Mouse (Mus musculus): ENCODE data around the gene Paqr7. TPM values are rescaled to one million over a fixed set of nuclear protein-coding genes. Genes with fewer than 3 reads are reported as not detected.

The Paqr7 gene
- polyA plus RNA-seq, 1 experiment from 2014 or later: 7.8 TPM

DNA sequence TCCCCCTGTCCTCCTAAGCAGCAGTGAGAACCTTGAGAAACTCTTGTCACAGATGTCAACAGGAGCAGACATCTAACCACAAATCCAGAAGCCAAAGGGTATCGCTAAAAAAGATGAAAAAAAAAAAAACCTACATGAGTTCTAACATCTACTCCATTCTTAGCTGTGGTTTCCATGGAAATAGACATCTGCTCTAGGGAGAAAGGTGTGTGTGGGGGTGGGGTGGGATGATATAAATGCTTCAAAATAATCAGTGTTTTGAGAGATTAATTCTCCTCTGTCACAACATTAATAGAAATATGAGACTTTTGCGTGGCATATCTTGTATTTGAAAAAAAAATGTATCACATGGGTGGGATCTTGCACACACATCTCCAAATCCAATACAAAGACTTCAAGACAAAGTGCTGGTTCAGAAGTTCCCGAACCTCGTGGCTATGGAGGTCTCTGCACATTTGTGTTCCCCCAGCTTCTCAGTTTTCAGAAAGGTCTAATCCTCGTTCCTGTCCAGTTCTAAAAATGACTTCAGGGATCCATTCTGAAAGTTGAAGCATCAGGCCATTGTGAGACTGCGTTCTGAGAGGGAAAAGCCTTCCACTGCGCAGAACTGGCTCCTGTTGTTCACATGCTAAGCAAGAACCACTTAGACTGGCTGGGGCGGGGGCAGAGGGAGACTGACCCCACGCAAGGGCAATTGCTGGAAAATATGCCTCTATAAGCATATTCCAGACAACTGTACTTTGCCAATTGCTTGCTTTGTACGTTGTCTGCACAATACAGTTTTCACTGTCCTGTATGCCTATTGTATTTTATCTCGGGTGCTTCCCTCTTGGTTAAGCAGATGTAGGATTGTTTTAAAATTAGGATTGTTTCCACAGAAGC lies 29.9 kb upstream of the Paqr7 start:
- no peak for DNase-seq (ENCODE audit: low spot score)
- Histone ChIP-seq H3K36me3 (peaks cover 12% of the 10 kb centered on the region), H3K9me3 (no peaks in the 10 kb centered on the region), H3K27ac (peak overlapping the region; percentile 98), H3K27me3 (ENCODE audit: insufficient read depth, poor library complexity, severe bottlenecking) (no peaks in the 10 kb centered on the region), H3K4me3 (peak overlapping the region; percentile 97), H3K4me1 (peaks cover 20% of the 10 kb centered on the region)
- 69% methylated on average over 11 of the region's 11 CpGs for WGBS

DNA sequence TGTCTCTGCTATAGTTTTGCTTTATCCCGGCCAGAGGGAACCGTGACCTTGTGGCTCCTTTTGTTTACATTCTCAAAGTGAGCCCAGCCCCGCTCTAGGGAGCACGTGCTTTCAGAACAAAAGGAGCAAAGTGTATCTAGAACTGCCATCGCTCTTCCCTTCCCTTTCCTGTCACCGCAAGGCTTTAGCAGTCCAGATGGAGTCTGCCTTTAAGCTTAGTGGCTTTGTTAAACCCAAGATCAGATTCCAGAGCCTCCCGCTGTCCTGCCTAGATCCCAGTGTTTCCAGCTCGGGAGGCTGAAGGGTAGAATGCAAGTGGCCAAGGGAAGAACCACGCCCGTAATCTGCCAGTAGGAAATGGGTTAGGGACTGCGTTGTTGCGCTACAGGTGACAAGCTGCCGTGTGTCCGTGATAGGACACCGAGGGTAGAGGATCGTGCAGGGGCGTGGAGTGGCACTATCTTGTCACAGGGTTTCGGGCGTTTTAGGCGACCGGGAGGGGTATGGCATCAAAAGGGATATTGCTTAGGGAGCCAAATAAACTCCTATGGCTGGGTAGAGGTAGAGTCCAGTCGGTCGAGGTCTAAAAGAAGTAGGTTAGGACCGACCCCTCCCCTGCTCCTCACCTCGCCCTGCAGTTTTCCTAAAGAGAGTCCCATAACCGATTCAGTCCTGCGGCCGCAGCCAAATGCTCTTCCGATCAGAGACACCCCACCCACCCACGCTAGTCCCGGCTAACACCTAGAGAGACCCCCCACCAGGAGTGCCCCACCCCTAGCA lies 28.9 kb upstream of the Paqr7 start:
- H3K36me3 ChIP-seq: peaks cover 22% of the 10 kb centered on the region
- no peaks in the 10 kb centered on the region for H3K27me3 ChIP-seq (ENCODE audit: insufficient read depth, poor library complexity, severe bottlenecking)
- peaks cover 20% of the 10 kb centered on the region for H3K4me1 ChIP-seq
- H3K4me3 ChIP-seq: peak overlapping the region; percentile 97
- no peak for DNase-seq (ENCODE audit: low spot score)
- no peaks in the 10 kb centered on the region for H3K9me3 ChIP-seq
- H3K27ac ChIP-seq: peak overlapping the region; percentile 98
- WGBS: under 1% methylated on average over 31 of the region's 31 CpGs

DNA sequence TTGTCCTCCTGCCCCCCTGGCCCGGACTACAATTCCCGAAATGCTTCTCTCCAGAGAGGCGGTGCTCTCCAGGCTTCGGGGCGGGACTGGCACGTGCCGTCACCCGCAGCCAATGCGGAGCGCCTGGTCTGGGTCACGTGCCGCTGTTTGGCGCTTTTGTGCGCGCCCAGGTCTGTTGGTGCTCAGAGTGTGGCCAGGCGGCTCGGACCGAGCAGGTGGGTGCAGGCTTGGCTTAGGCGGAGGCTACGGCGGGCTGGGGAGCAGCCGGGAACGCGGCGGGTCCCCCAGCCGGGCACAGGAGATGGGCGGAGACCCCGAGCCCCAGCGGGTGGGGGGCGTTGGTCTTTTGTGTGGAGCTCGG lies 28.3 kb upstream of the Paqr7 start, which contains the start of gene Stmn1:
Stmn1 (plus strand) TSS at position 106 of the 361 bp plus-strand sequence.
- peaks cover 20% of the 10 kb centered on the region for H3K4me1 ChIP-seq
- peak; percentile 99 for DNase-seq (ENCODE audit: low spot score)
- peak within 1 kb of the TSS; percentile 97 for H3K4me3 ChIP-seq
- H3K27me3 ChIP-seq (ENCODE audit: insufficient read depth, poor library complexity, severe bottlenecking): no peaks in the 10 kb centered on the region
- WGBS: under 1% methylated on average over 30 of the region's 31 CpGs
- H3K36me3 ChIP-seq: peaks cover 28% of the 10 kb centered on the region
- peak within 1 kb of the TSS; percentile 98 for H3K27ac ChIP-seq
- H3K9me3 ChIP-seq: no peaks in the 10 kb centered on the region

DNA sequence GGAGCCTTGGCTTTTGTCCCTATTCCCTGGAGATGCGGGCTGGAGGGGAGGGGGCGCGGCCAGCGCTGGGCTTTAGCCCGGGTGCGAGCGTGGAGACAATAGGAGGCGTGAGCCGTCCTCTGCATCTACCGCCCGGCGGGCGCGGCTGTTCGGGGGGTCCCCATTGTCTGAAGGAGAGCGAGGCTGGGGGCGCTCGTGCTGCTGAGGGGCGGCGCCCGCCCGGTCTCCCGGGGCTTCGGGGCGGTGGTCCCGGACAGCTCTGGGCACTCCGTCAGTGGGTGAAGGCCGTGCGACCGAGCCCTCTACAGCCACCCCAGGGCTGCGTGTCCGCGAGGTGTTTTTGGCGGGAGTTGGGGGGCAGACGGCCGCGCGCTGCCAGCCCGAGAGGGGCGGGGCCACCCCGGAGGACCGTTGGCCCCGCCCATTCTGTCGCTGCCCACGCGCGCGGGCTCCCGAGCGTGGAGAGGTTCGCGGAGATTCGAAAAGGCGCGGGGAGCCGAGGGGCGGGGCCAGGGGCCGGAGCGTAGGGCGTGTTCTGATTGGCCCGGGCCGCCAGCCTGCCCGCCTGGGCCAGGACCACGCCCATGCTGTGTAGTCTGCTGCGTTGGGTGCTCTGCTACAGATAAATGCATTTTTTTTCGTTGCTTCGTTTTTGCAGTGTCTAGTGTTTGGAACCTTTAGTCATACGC lies 27.8 kb upstream of the Paqr7 start:
- no peaks in the 10 kb centered on the region for H3K27me3 ChIP-seq (ENCODE audit: insufficient read depth, poor library complexity, severe bottlenecking)
- peak overlapping the region; percentile 97 for H3K4me3 ChIP-seq
- peaks cover 20% of the 10 kb centered on the region for H3K4me1 ChIP-seq
- no peaks in the 10 kb centered on the region for H3K9me3 ChIP-seq
- DNase-seq (ENCODE audit: low spot score): peak; percentile 95
- peak overlapping the region; percentile 98 for H3K27ac ChIP-seq
- under 1% methylated on average over 67 of the region's 68 CpGs for WGBS
- H3K36me3 ChIP-seq: peaks cover 29% of the 10 kb centered on the region

DNA sequence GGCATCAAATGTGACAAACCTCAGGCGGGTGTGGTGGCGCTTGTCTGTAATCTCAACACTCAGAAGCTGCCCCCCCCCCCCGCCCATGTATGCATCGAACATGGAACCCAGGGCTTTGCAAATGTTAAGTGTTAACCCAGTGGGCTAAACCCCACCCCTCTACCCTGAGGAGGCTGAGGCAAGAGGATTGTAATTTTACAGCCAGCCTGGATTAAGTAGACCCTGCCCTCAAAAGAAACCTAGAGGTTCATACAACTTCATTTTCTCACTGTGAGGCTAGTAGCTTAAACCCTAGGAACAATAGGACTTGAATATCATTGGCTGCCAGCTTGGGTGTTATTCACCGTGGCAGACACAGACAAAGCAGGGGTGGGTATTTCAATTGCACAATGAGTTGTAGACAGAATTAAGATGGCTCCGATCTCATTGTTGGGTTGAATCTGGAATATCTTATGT lies 27.1 kb upstream of the Paqr7 start:
- DNase-seq (ENCODE audit: low spot score): no peak

DNA sequence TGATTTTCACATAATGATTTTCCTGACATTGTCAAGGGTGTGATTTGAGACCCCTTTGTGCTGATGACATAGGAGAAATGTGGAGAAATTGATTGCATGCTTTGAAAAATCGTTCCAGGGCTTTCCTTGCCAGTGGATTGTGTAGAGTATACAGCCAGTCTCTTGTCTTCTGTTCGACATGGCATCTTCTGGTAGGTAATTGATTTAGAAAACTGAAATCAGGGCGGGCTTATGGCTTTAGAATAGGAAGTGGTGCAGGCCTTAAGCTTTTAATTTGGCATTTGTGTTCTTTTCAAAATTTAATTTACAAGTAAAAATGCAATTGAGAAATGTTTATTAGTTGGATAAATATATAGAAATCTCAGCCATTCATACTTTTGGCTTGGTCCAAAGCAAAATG lies 26.5 kb upstream of the Paqr7 start:
- H3K9me3 ChIP-seq: no peaks in the 10 kb centered on the region
- no peak overlapping the region for H3K27ac ChIP-seq
- 86% methylated on average over 3 of the region's 3 CpGs for WGBS
- peaks cover 20% of the 10 kb centered on the region for H3K4me1 ChIP-seq
- peaks cover 41% of the 10 kb centered on the region for H3K36me3 ChIP-seq
- peak overlapping the region; percentile 97; the same call in 1 of the 2 replicates for H3K4me3 ChIP-seq
- H3K27me3 ChIP-seq (ENCODE audit: insufficient read depth, poor library complexity, severe bottlenecking): no peaks in the 10 kb centered on the region
- no peak for DNase-seq (ENCODE audit: low spot score)

More for the DNA sequence above, 27.1 kb upstream of the Paqr7 start:
- Histone ChIP-seq H3K4me1 (peaks cover 20% of the 10 kb centered on the region), H3K27ac (peak overlapping the region; percentile 98; the same call in 1 of the 2 replicates), H3K4me3 (peak overlapping the region; percentile 97), H3K9me3 (no peaks in the 10 kb centered on the region), H3K36me3 (peaks cover 35% of the 10 kb centered on the region), H3K27me3 (ENCODE audit: insufficient read depth, poor library complexity, severe bottlenecking) (no peaks in the 10 kb centered on the region)
- WGBS: 26% methylated on average over 6 of the region's 6 CpGs

DNA sequence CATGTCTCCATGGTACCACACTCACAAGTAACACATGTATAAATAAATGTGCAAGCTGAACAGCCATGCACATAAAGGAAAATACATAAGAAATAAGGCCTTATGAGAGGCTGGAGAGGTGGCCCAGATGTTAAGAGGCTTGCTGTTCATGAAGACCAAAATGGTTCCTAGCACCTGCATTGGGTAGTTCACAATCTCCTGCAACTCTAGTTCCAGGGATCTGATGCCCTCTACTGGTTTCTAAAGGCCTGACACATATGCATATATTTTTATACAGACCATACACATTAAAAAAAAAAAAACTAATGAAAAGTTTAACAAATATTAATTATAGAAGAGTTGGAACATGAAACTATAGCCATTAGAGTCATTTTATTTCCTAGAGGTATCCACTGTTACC lies 25.0 kb upstream of the Paqr7 start:
- Histone ChIP-seq H3K27ac (no peak overlapping the region), H3K27me3 (ENCODE audit: insufficient read depth, poor library complexity, severe bottlenecking) (no peaks in the 10 kb centered on the region), H3K36me3 (peaks cover 55% of the 10 kb centered on the region), H3K4me1 (peaks cover 20% of the 10 kb centered on the region), H3K4me3 (no peak overlapping the region), H3K9me3 (no peaks in the 10 kb centered on the region)
- DNase-seq (ENCODE audit: low spot score): no peak

DNA sequence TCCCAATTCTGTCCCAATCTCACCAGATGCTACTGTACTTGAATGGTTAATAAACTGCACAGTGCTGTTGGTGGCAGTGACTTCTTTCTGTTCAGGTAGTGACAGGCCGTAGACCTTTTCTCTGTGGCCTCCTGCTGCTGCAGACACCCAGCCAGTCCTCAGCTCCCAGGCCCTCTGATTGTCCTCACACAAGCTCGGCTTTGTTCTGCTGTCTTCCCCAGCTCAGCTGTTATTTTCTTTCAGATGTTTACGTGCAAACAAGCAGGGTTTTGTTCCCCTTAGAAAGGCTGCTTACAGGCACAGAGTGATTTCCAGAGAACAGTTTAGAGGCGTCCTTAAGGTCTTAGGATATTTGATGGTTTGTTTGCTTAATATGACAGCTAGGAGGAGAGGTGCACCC lies 22.7 kb upstream of the Paqr7 start:
- no peak overlapping the region for H3K27ac ChIP-seq
- 0 out of 2 replicates have a peak, but pooled peaks cover 4% of the 10 kb centered on the region for H3K27me3 ChIP-seq (ENCODE audit: insufficient read depth, poor library complexity, severe bottlenecking)
- WGBS: 80% methylated on average over 4 of the region's 4 CpGs
- DNase-seq (ENCODE audit: low spot score): no peak
- peaks cover 58% of the 10 kb centered on the region for H3K36me3 ChIP-seq
- no peak overlapping the region for H3K4me3 ChIP-seq
- H3K9me3 ChIP-seq: no peaks in the 10 kb centered on the region
- peaks cover 8% of the 10 kb centered on the region; the same call in 1 of the 2 replicates for H3K4me1 ChIP-seq

DNA sequence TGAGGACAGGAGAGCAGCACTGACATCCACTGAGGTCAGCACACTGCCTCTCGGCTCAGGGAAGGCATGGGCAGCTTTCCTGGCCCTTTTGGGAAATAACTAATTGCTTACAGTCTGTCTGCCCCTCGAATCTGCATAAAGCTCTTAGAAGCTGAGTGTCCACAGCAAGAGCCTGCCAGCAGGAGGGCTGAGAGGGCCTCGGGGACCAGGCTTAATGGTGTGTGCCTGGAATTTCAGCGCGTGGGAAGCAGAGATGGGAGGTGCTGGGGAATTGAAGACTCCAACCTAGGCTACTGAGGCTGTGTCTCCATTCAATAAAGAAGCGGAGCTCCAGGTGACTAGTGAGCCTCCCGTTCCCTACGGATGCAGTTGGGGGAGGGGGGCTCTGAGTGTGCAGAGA lies 22.3 kb upstream of the Paqr7 start:
- DNase-seq (ENCODE audit: low spot score): no peak
- peaks cover 7% of the 10 kb centered on the region; the same call in 1 of the 2 replicates for H3K4me1 ChIP-seq
- peaks cover 58% of the 10 kb centered on the region for H3K36me3 ChIP-seq
- no peaks in the 10 kb centered on the region for H3K9me3 ChIP-seq
- WGBS: 75% methylated on average over 8 of the region's 8 CpGs
- 0 out of 2 replicates have a peak, but pooled peaks cover 8% of the 10 kb centered on the region for H3K27me3 ChIP-seq (ENCODE audit: insufficient read depth, poor library complexity, severe bottlenecking)
- no peak overlapping the region for H3K27ac ChIP-seq
- no peak overlapping the region for H3K4me3 ChIP-seq

DNA sequence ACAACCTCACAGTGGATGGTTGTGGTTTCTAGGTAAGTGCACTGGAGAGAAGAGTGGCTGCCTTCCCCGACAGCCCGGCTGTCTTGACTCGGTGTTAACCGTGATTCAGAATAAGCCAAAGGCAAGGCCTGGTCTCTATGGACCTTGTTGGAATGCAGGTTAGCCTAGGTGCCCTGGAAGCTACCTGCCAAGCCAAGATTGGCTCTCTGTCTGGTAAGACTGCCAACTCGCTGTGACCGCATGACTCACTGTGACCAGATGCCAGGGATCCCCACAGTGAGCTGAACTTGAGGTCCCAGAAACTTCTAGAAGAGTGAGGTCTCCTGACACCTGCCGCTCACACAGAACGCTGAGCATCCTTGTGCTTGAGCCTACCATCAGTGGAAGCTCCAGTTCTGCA lies 19.6 kb upstream of the Paqr7 start:
- WGBS: 92% methylated on average over 8 of the region's 8 CpGs
- no peaks in the 10 kb centered on the region for H3K4me1 ChIP-seq
- no peaks in the 10 kb centered on the region for H3K9me3 ChIP-seq
- H3K4me3 ChIP-seq: no peak overlapping the region
- H3K27me3 ChIP-seq (ENCODE audit: insufficient read depth, poor library complexity, severe bottlenecking): peaks cover 9% of the 10 kb centered on the region; the same call in 1 of the 2 replicates
- no peak overlapping the region for H3K27ac ChIP-seq
- H3K36me3 ChIP-seq: peaks cover 43% of the 10 kb centered on the region
- no peak for DNase-seq (ENCODE audit: low spot score)

DNA sequence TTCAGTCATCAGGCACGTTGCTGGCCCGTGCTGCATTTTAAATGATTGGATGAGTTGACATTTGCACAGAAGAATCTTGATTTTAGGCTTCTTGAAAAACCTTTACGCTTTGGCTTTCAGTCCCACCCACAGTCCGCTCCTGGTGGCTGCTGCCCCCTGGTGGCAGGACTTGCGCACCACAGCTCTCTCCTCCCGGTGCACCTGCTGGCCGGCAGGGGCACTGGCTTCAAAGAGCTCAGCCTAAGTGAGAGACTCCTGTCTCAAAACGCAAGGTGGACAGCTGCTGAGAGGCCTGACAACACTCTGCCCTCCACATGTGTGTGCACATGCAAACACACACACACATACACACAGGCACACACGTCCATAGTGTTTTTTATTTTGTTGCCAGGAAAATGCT lies 18.5 kb upstream of the Paqr7 start:
- no peaks in the 10 kb centered on the region for H3K9me3 ChIP-seq
- peak; percentile 93 for DNase-seq (ENCODE audit: low spot score)
- peaks cover 19% of the 10 kb centered on the region for H3K27me3 ChIP-seq (ENCODE audit: insufficient read depth, poor library complexity, severe bottlenecking)
- peaks cover 32% of the 10 kb centered on the region for H3K36me3 ChIP-seq
- WGBS: 5% methylated on average over 9 of the region's 9 CpGs
- H3K4me3 ChIP-seq: no peak overlapping the region
- no peaks in the 10 kb centered on the region; the same call in 1 of the 2 replicates for H3K4me1 ChIP-seq
- peak overlapping the region; percentile 16; the same call in 1 of the 2 replicates for H3K27ac ChIP-seq

DNA sequence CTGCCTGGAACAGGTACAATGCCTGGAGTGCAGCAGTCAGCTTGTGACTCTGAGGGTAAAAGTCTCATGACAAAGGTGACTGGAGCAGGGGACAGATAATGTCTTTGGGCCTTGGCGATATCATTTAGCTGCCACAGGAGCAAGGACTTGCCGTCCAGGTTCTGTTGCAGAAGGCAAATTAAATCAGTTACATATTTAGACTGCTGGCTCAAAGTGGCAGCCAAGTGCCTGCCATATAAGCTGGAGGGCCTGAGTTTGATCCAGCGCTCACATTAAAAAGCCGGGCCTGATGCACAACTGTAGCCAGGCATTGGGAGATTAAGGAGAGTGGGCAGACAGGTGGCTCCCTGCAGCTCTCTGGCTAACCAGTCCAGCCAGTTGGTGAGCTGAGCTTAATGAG lies 16.7 kb upstream of the Paqr7 start:
- no peaks in the 10 kb centered on the region for H3K9me3 ChIP-seq
- 83% methylated on average over 4 of the region's 4 CpGs for WGBS
- no peak for DNase-seq (ENCODE audit: low spot score)
- H3K4me3 ChIP-seq: no peak overlapping the region
- H3K27me3 ChIP-seq (ENCODE audit: insufficient read depth, poor library complexity, severe bottlenecking): peaks cover 24% of the 10 kb centered on the region
- peaks cover 8% of the 10 kb centered on the region for H3K4me1 ChIP-seq
- H3K36me3 ChIP-seq: peaks cover 18% of the 10 kb centered on the region
- H3K27ac ChIP-seq: no peak overlapping the region

All from heart, embryonic 10.5 days (tissue).